Mouse (Mus musculus): ENCODE measurements around the gene Cyp2d11.
A peak's percentile ranks its signal among the peaks of the same experiment; 100 is the strongest.
"Not testable (repeated sequence)": the region's sequence is repeated elsewhere in the genome, so short reads cannot be mapped to it uniquely, and the experiment has no call there.

The Cyp2d11 gene

GRCm38 (mm10) chr15:82379871-82380713, 13.7 kb downstream of the Cyp2d11 start, which contains the start of gene Cyp2d22:
Gene Cyp2d22 (minus strand): TSS chr15:82380260.
- DNase-seq: peak; percentile 43 to 54

- no peak for DNase-seq
These were observed 14.3 kb downstream of the Cyp2d11 start for GRCm38 (mm10) chr15:82379511-82379870.

- DNase-seq: no peak
These were observed 15.3 kb downstream of the Cyp2d11 start for GRCm38 (mm10) chr15:82378261-82379180.

- DNase-seq: no peak
These were observed 16.1 kb downstream of the Cyp2d11 start for GRCm38 (mm10) chr15:82377701-82378100.

- DNase-seq: no peak
These were observed 17.3 kb downstream of the Cyp2d11 start for GRCm38 (mm10) chr15:82376393-82377138.

- DNase-seq: no peak
These were observed 18.0 kb downstream of the Cyp2d11 start for GRCm38 (mm10) chr15:82375855-82376254.

- no peak for DNase-seq
These were observed 19.4 kb downstream of the Cyp2d11 start for GRCm38 (mm10) chr15:82374437-82374836.

GRCm38 (mm10) chr15:82372991-82373390, 20.8 kb downstream of the Cyp2d11 start:
- DNase-seq: no peak

- DNase-seq: no peak
These were observed 21.4 kb downstream of the Cyp2d11 start for GRCm38 (mm10) chr15:82372446-82372845.

- no peak for DNase-seq
These were observed 25.0 kb downstream of the Cyp2d11 start for GRCm38 (mm10) chr15:82368851-82369250.

- no peak for DNase-seq
These were observed 25.7 kb downstream of the Cyp2d11 start for GRCm38 (mm10) chr15:82368146-82368545.

- not testable (repeated sequence) for DNase-seq
These were observed 29.3 kb downstream of the Cyp2d11 start for GRCm38 (mm10) chr15:82364561-82364960.

- DNase-seq: not testable (repeated sequence)
These were observed 30.0 kb downstream of the Cyp2d11 start for GRCm38 (mm10) chr15:82363801-82364200.

- DNase-seq: no peak
These were observed 31.6 kb downstream of the Cyp2d11 start for GRCm38 (mm10) chr15:82362234-82362633.

- DNase-seq: peak; percentile 35 to 52
These were observed 32.3 kb downstream of the Cyp2d11 start for GRCm38 (mm10) chr15:82361459-82362018.

- no peak for DNase-seq
These were observed 35.2 kb downstream of the Cyp2d11 start for GRCm38 (mm10) chr15:82358431-82359260.

GRCm38 (mm10) chr15:82354126-82354945, 39.5 kb downstream of the Cyp2d11 start, which contains the start of gene Ndufa6:
Gene Ndufa6 (minus strand): TSS chr15:82354322.
- DNase-seq: peak; percentile 94 to 97

GRCm38 (mm10) chr15:82353745-82354113, 40.1 kb downstream of the Cyp2d11 start:
- no peak for DNase-seq

- peak in 1 of 2 experiments; percentile 25 for DNase-seq
These were observed 40.6 kb downstream of the Cyp2d11 start for GRCm38 (mm10) chr15:82353078-82353744.

- no peak for DNase-seq
These were observed 42.3 kb downstream of the Cyp2d11 start for GRCm38 (mm10) chr15:82351480-82351879.

Measured in thymus, postnatal 36 days (tissue).